Mouse (Mus musculus) bone marrow, adult 2 months (tissue): Measurements from ENCODE around the gene Rpl38. TPM values are rescaled to one million over a fixed set of nuclear protein-coding genes. Genes with fewer than 3 reads are reported as not detected.

Experiments
- H3K27ac ChIP-seq: fragments of 200-500 bp; 2 replicates; pipeline ENCODE4 v1.5.1; 2012; ENCODE audit warnings: low read depth, mild to moderate bottlenecking, control low read depth, inconsistent platforms, low read length; ENCODE audit not compliant: control insufficient read depth, poor library complexity, insufficient read depth
- H3K4me1 ChIP-seq: fragments of 200-500 bp; 2 replicates; pipeline ENCODE4 v1.6.1; 2011; ENCODE audit warnings: low read length; ENCODE audit not compliant: control insufficient read depth, insufficient read depth
- H3K4me3 ChIP-seq: fragments of 200-500 bp; replicated peaks from 2 replicates; pipeline ENCODE3; 2011; ENCODE audit warnings: mild to moderate bottlenecking, low read depth, low read length, control low read depth; ENCODE audit not compliant: control insufficient read depth
- CTCF ChIP-seq: fragments of 200-500 bp; IDR thresholded peaks from 2 replicates; pipeline ENCODE4 v1.5.1; 2011; ENCODE audit warnings: low read length, control low read depth; ENCODE audit not compliant: control insufficient read depth, insufficient read depth
- POLR2A ChIP-seq: fragments of 200-500 bp; IDR thresholded peaks from 2 replicates; pipeline ENCODE4 v1.6.1; 2011; ENCODE audit warnings: low read depth, mild to moderate bottlenecking, control low read depth, low read length, borderline replicate concordance; ENCODE audit not compliant: control insufficient read depth
- WGBS: fragments of 180-500 bp; shearing (Covaris S2); methylation state at CpG from one replicate; pipeline ENCODE4 v1.1.7; 2018; 5-methylcytosine and 5-hydroxymethylcytosine counted together
- polyA plus RNA-seq: library from polyadenylated mRNA; stranded (reverse); fragments of >200 nt; gene quantifications from 2 replicates; pipeline ENCODE4 v1.2.4, GENCODE M21; 2011; ENCODE audit warnings: low replicate concordance; ENCODE audit not compliant: missing spikeins, insufficient read depth, insufficient read length

Rpl38 gene
- polyA plus RNA-seq, 1 experiment: 3,301 TPM

- H3K4me3 ChIP-seq: no peak overlapping the region
- WGBS: 35% methylated on average over 8 of the region's 8 CpGs
- no peak overlapping the region for H3K27ac ChIP-seq
- no peak for TF ChIP-seq CTCF
- TF ChIP-seq POLR2A: no peak
- H3K4me1 ChIP-seq: no peaks in the 10 kb centered on the region; the same call in 1 of the 2 replicates
Measured at GRCm38 (mm10) chr11:114679582-114679981, 11.3 kb downstream of the Rpl38 start.

- no peak overlapping the region for H3K4me3 ChIP-seq
- 58% methylated on average over 10 of the region's 10 CpGs for WGBS
- H3K4me1 ChIP-seq: no peaks in the 10 kb centered on the region; the same call in 1 of the 2 replicates
- no peak overlapping the region for H3K27ac ChIP-seq
- TF ChIP-seq POLR2A: no peak
- TF ChIP-seq CTCF: no peak
Measured at GRCm38 (mm10) chr11:114680291-114680690, 12.0 kb downstream of the Rpl38 start.

- Histone ChIP-seq H3K4me3 (no peak overlapping the region), H3K27ac (no peak overlapping the region), H3K4me1 (no peaks in the 10 kb centered on the region; the same call in 1 of the 2 replicates)
- TF ChIP-seq CTCF (no peak), POLR2A (no peak)
- WGBS: 90% methylated on average over 5 of the region's 5 CpGs
Measured at GRCm38 (mm10) chr11:114681054-114681453, 12.7 kb downstream of the Rpl38 start.

- Histone ChIP-seq H3K4me3 (no peak overlapping the region), H3K27ac (no peak overlapping the region), H3K4me1 (no peaks in the 10 kb centered on the region; the same call in 1 of the 2 replicates)
- no peak for TF ChIP-seq CTCF
- no peak for TF ChIP-seq POLR2A
- 84% methylated on average over 13 of the region's 13 CpGs for WGBS
Measured at GRCm38 (mm10) chr11:114682321-114682900, 14.1 kb downstream of the Rpl38 start.

GRCm38 (mm10) chr11:114683029-114683721 lies 14.9 kb downstream of the Rpl38 start:
- Histone ChIP-seq H3K4me1 (no peaks in the 10 kb centered on the region; the same call in 1 of the 2 replicates), H3K4me3 (no peak overlapping the region), H3K27ac (no peak overlapping the region)
- 85% methylated on average over 10 of the region's 10 CpGs for WGBS
- no peak for TF ChIP-seq POLR2A
- TF ChIP-seq CTCF: no peak

GRCm38 (mm10) chr11:114683722-114684621 lies 15.6 kb downstream of the Rpl38 start:
- WGBS: 58% methylated on average over 20 of the region's 20 CpGs
- H3K27ac ChIP-seq: no peak overlapping the region
- H3K4me1 ChIP-seq: no peaks in the 10 kb centered on the region; the same call in 1 of the 2 replicates

GRCm38 (mm10) chr11:114684627-114685373 lies 16.5 kb downstream of the Rpl38 start:
- H3K4me3 ChIP-seq: no peak overlapping the region
- no peak overlapping the region for H3K27ac ChIP-seq
- no peak for TF ChIP-seq CTCF
- no peak for TF ChIP-seq POLR2A
- no peaks in the 10 kb centered on the region; the same call in 1 of the 2 replicates for H3K4me1 ChIP-seq
- WGBS: 84% methylated on average over 14 of the region's 14 CpGs

More at GRCm38 (mm10) chr11:114683722-114684621, 15.6 kb downstream of the Rpl38 start:
- no peak overlapping the region for H3K4me3 ChIP-seq
- TF ChIP-seq CTCF: no peak

GRCm38 (mm10) chr11:114685526-114686040 lies 17.3 kb downstream of the Rpl38 start:
- Histone ChIP-seq H3K4me3 (no peak overlapping the region), H3K27ac (no peak overlapping the region), H3K4me1 (no peaks in the 10 kb centered on the region; the same call in 1 of the 2 replicates)
- no peak for TF ChIP-seq CTCF
- no peak for TF ChIP-seq POLR2A
- WGBS: 78% methylated on average over 9 of the region's 9 CpGs
